Mouse (Mus musculus) liver, adult 2 months (tissue): ENCODE results near the gene Lexm. TPM values are rescaled to one million over a fixed set of nuclear protein-coding genes. Genes with fewer than 3 reads are reported as not detected.
A peak's percentile ranks its signal among the peaks of the same experiment; 100 is the strongest.

Experiments
- DNase-seq: peaks from one replicate; pipeline ENCODE4 v3.0.0-alpha.2; 2011; ENCODE audit warnings: low read depth, low spot score; ENCODE audit errors: extremely low read depth
- H3K27ac ChIP-seq: fragments of 200-500 bp; replicated peaks from 2 replicates; pipeline ENCODE4 v1.5.1; 2012; ENCODE audit warnings: low read depth, mild to moderate bottlenecking, control low read depth, inconsistent platforms, low read length; ENCODE audit not compliant: insufficient read depth
- H3K27me3 ChIP-seq: fragments of 200-500 bp; 2 replicates; pipeline ENCODE4 v1.6.1; 2012; ENCODE audit warnings: mild to moderate bottlenecking, moderate library complexity, low read length, inconsistent platforms; ENCODE audit not compliant: control insufficient read depth, insufficient read depth
- H3K36me3 ChIP-seq: fragments of 200-500 bp; 2 replicates; pipeline ENCODE4 v1.6.1; 2012; ENCODE audit warnings: low read length, inconsistent platforms; ENCODE audit not compliant: control insufficient read depth, insufficient read depth
- H3K4me1 ChIP-seq: fragments of 200-500 bp; 2 replicates; pipeline ENCODE4 v1.6.1; 2011; ENCODE audit warnings: low read length; ENCODE audit not compliant: control insufficient read depth, insufficient read depth
- H3K4me3 ChIP-seq: fragments of 200-500 bp; 2 replicates; pipeline ENCODE4 v1.5.1; 2011; ENCODE audit warnings: low read depth, mild to moderate bottlenecking, control low read depth, low read length, moderate library complexity; ENCODE audit not compliant: insufficient read depth
- H3K79me2 ChIP-seq: fragments of 200-500 bp; 2 replicates; pipeline ENCODE4 v1.6.1; 2012; ENCODE audit warnings: inconsistent platforms, mild to moderate bottlenecking, low read length, moderate library complexity; ENCODE audit not compliant: control insufficient read depth, insufficient read depth
- H3K9ac ChIP-seq: fragments of 200-500 bp; 2 replicates; pipeline ENCODE4 v1.6.1; 2012; ENCODE audit warnings: low read depth, mild to moderate bottlenecking, control low read depth, inconsistent platforms, low read length
- CTCF ChIP-seq: fragments of 200-500 bp; IDR thresholded peaks from 2 replicates; pipeline ENCODE4 v1.5.1; 2011; ENCODE audit warnings: low read depth, low read length, control low read depth
- POLR2A ChIP-seq: fragments of 200-500 bp; IDR thresholded peaks from 2 replicates; pipeline ENCODE4 v1.6.1; 2011; ENCODE audit warnings: low read length, control low read depth; ENCODE audit not compliant: insufficient read depth; ENCODE audit errors: extremely low read depth
- WGBS: fragments of 180-500 bp; shearing (Covaris S2); methylation state at CpG from one replicate; pipeline ENCODE4 v1.1.7; 2018; 5-methylcytosine and 5-hydroxymethylcytosine counted together
- polyA plus RNA-seq: library from polyadenylated mRNA; depleted of rRNA; stranded (reverse); fragments of >200 nt; gene quantifications from 2 replicates; pipeline ENCODE4 v1.2.3, GENCODE M21; 2012
- total RNA-seq: library from RNA; depleted of rRNA; stranded (reverse); fragments of >200 nt; gene quantifications from 2 replicates; pipeline ENCODE4 v1.2.3, GENCODE M21; 2014

Lexm gene
- total and polyA plus RNA-seq, 2 experiments = not detected

DNA sequence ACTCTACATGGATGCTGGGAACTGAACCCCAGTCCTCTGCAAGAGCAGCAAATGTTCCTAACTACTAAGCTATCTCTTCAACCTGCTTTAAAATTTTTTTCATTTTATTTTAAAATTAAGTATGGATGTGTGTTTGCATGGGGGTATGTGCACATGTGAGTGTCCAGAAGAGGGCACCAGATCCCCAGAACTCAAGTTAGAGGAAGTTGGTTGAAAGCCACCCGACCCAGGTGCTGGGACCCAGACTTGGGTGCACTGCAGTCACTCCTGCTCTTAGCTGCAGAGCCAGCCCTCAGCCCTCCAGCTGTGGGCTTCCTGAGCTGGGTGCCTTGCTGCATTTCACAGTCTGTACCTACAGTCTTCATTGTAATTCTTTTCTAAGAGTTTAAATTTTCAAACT is 17.6 kb downstream of the Lexm start:
- Histone ChIP-seq H3K27me3 (no peaks in the 10 kb centered on the region), H3K9ac (no peak overlapping the region), H3K79me2 (no peaks in the 10 kb centered on the region), H3K36me3 (no peaks in the 10 kb centered on the region), H3K4me1 (peaks cover 4% of the 10 kb centered on the region; the same call in 1 of the 2 replicates), H3K4me3 (no peak overlapping the region), H3K27ac (no peak overlapping the region)
- TF ChIP-seq POLR2A = no peak
- TF ChIP-seq CTCF = 0 out of 2 replicates have a peak, but pooled peaks have one; percentile 9
- 83% methylated on average over 1 of the region's 1 CpGs for WGBS
- no peak for DNase-seq

DNA sequence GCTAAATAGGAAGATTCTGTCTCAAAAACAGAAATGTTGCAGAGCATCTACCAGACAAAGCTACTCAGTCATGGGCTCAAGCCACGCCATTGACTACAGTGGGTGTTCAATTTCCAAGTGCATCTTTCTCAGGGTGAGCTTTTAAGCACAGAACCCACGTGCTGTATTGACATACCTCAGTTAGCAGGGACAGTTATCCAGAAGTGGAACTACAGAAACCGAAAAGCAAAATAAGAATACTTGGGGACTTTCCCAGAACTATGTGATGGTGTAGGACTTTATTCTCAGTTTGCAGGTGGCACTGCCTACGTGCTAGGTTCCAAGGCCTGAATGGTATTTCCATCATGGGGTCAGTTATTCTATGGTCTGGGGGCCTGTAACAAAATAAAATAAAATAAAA is 19.3 kb downstream of the Lexm start:
- TF ChIP-seq POLR2A (no peak), CTCF (no peak)
- Histone ChIP-seq H3K79me2 (no peaks in the 10 kb centered on the region), H3K4me1 (peaks cover 4% of the 10 kb centered on the region; the same call in 1 of the 2 replicates), H3K36me3 (no peaks in the 10 kb centered on the region), H3K27ac (no peak overlapping the region), H3K9ac (no peak overlapping the region), H3K27me3 (no peaks in the 10 kb centered on the region), H3K4me3 (no peak overlapping the region)
- DNase-seq = no peak
- 83% methylated on average over 4 of the region's 4 CpGs for WGBS

DNA sequence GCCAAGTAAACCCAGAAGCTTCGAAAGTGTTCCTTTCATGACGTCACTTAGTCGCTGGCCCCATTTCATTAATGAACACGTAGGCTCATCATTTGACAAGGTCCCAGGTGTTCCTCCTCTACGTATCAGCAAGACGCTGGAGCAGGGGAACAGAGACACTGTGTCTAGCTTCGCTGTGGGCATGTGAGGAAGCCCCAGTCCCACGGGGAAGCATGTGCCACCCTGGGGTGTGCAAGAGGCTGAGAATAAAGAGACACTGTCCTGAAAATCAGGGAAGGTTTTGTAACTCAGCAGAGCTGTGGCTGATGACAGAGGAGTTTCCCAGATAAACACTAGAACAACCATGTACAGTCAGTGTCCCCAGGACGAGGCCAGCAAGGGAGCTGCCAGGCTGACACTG is 20.0 kb downstream of the Lexm start:
- TF ChIP-seq POLR2A (no peak), CTCF (no peak)

DNA sequence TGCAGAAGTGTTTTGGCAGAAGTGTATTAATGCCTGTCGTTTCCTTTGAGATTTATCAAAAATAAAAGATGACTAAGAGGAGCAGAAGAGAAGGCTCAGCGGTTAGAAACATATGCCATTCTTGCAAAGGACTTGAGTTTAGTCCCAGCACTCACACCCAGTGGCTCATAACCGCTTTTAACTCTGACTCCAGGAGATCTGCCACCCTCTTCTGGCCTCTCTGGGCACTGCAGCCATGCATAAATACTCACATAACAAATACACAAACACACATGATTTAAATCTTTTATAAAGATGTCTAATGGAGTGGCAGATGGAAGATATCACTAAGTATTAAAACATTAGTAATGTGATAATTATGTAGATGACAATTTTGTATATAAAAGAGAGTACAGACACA is 20.8 kb downstream of the Lexm start:
- WGBS = 74% methylated on average over 3 of the region's 3 CpGs
- TF ChIP-seq CTCF = peak; percentile 52; the same call in 1 of the 2 replicates
- no peak for TF ChIP-seq POLR2A
- H3K36me3 ChIP-seq = no peaks in the 10 kb centered on the region
- H3K9ac ChIP-seq = no peak overlapping the region
- no peak for DNase-seq
- no peak overlapping the region for H3K27ac ChIP-seq
- no peaks in the 10 kb centered on the region for H3K79me2 ChIP-seq
- no peak overlapping the region for H3K4me3 ChIP-seq
- no peaks in the 10 kb centered on the region for H3K27me3 ChIP-seq
- peaks cover 4% of the 10 kb centered on the region; the same call in 1 of the 2 replicates for H3K4me1 ChIP-seq

More for the DNA sequence above, 20.0 kb downstream of the Lexm start:
- Histone ChIP-seq H3K36me3 (no peaks in the 10 kb centered on the region), H3K4me3 (no peak overlapping the region), H3K27me3 (no peaks in the 10 kb centered on the region), H3K4me1 (peaks cover 4% of the 10 kb centered on the region; the same call in 1 of the 2 replicates), H3K27ac (no peak overlapping the region), H3K9ac (no peak overlapping the region), H3K79me2 (no peaks in the 10 kb centered on the region)
- WGBS = 86% methylated on average over 9 of the region's 9 CpGs
- DNase-seq = no peak

DNA sequence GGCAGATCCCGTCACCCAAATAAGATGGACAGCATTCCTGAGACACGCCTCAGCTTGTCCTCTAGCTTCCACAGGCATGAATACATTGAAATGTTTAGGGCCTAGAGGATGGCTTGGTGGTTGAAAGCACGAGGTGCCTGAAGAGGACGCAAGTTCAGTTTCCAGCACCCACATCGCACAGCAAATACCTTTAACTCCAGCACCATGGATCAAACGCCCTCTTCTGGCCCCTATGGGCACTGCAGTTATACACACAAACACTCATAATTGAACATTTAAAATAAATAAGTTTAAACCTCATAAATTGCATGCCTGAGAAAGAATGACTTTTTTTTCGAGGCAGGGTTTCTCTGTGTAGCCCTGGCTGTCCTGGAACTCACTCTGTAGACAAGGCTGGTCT is 23.4 kb downstream of the Lexm start:
- Histone ChIP-seq H3K79me2 (no peaks in the 10 kb centered on the region), H3K27ac (no peak overlapping the region), H3K27me3 (no peaks in the 10 kb centered on the region), H3K9ac (no peak overlapping the region), H3K4me1 (peaks cover 9% of the 10 kb centered on the region), H3K36me3 (0 out of 2 replicates have a peak, but pooled peaks cover 4% of the 10 kb centered on the region), H3K4me3 (no peak overlapping the region)
- DNase-seq = peak; percentile 12
- WGBS = 60% methylated on average over 7 of the region's 7 CpGs
- TF ChIP-seq POLR2A (no peak), CTCF (peak; percentile 43)

DNA sequence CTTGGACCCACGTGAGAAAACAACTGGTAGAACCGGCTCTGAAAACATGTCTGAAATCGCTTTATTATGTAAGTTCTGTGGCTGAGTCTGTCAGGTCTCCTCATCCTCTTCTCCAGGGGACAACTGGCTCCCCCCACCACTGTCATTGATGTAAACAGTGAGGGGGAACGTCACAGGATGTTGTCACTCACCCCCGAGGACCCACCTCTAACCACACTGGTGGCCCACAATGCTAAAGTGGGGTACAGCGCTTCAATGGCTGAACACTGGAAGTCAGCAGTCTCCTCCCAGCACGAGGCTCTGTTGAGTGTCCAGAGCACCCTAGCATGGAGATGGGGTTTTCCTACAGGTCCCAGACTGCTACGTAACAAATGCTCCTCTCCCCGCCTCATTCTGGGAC is 26.2 kb downstream of the Lexm start:
- Histone ChIP-seq H3K4me3 (no peak overlapping the region), H3K27me3 (no peaks in the 10 kb centered on the region), H3K79me2 (no peaks in the 10 kb centered on the region), H3K4me1 (peaks cover 23% of the 10 kb centered on the region), H3K9ac (no peak overlapping the region), H3K36me3 (peaks cover 18% of the 10 kb centered on the region; the same call in 1 of the 2 replicates), H3K27ac (no peak overlapping the region)
- DNase-seq = no peak
- TF ChIP-seq POLR2A (no peak), CTCF (no peak)
- WGBS = 52% methylated on average over 9 of the region's 9 CpGs
